Mouse (Mus musculus) hindbrain, postnatal 0 days (tissue): ENCODE measurements around the gene AI854703. TPM values are rescaled to one million over a fixed set of nuclear protein-coding genes. Genes with fewer than 3 reads are reported as not detected.

Experiments used
- ATAC-seq: fragments of 200-750 bp; cut with Nextera tagmentation; 2 replicates; pipeline ENCODE4 v1.8.0; 2017; ENCODE audit warnings: mild to moderate bottlenecking, moderate TSS enrichment, moderate library complexity
- DNase-seq: peaks from one replicate; pipeline ENCODE4 v3.0.0-alpha.2; 2015; ENCODE audit warnings: low spot score
- H3K27ac ChIP-seq: fragments of 300-500 bp; sonication (generic); 2 replicates; pipeline ENCODE4 v1.5.1; 2014; ENCODE audit warnings: mild to moderate bottlenecking
- H3K27me3 ChIP-seq: fragments of 300-500 bp; sonication (generic); 2 replicates; pipeline ENCODE4 v1.6.1; 2014; ENCODE audit warnings: low read length, mixed read lengths; ENCODE audit not compliant: insufficient read depth
- H3K36me3 ChIP-seq: fragments of 300-500 bp; sonication (generic); 2 replicates; pipeline ENCODE4 v1.6.1; 2014; ENCODE audit warnings: low read length, mixed read lengths; ENCODE audit not compliant: insufficient read depth
- H3K4me1 ChIP-seq: fragments of 300-500 bp; sonication (generic); 2 replicates; pipeline ENCODE4 v1.6.1; 2014; ENCODE audit warnings: antibody characterized with exemption, low read length, mixed read lengths; ENCODE audit not compliant: insufficient read depth
- H3K4me2 ChIP-seq: fragments of 300-500 bp; sonication (generic); 2 replicates; pipeline ENCODE4 v1.6.1; 2014; ENCODE audit warnings: low read depth, mild to moderate bottlenecking, low read length, moderate library complexity, mixed read lengths
- H3K4me3 ChIP-seq: fragments of 300-500 bp; sonication (generic); 2 replicates; pipeline ENCODE4 v1.5.1; 2014; ENCODE audit warnings: low read length
- H3K9ac ChIP-seq: fragments of 300-500 bp; sonication (generic); replicated peaks from 2 replicates; pipeline ENCODE4 v1.6.1; 2014; ENCODE audit warnings: mild to moderate bottlenecking, low read length, moderate library complexity, mixed read lengths
- H3K9me3 ChIP-seq: fragments of 300-500 bp; sonication (generic); 2 replicates; pipeline ENCODE4 v1.6.1; 2016; ENCODE audit warnings: low read length, mixed read lengths
- CTCF ChIP-seq: IDR thresholded peaks from 2 replicates; pipeline ENCODE4 v1.5.1; 2016; ENCODE audit warnings: antibody characterized with exemption, control low read depth, low read depth
- WGBS: fragments of 180-500 bp; shearing (Covaris S2); extraction: QIAGEN DNeasy Blood & Tissue Kit; methylation state at CpG from one replicate; pipeline ENCODE4 v1.1.7; 2014; 5-methylcytosine and 5-hydroxymethylcytosine counted together
- polyA plus RNA-seq: library from polyadenylated mRNA; unstranded; fragments of >200 nt; fragmentation: Nextera tagmentation; extraction: Ambion mirVana; gene quantifications from 2 replicates; pipeline ENCODE4 v1.2.1, GENCODE M21; 2015
- total RNA-seq: library from RNA; depleted of rRNA; stranded (reverse); fragments of >200 nt; gene quantifications from 2 replicates; pipeline ENCODE4 v1.2.3, GENCODE M21; 2014; rRNA removed

Gene AI854703
- total and polyA plus RNA-seq, 2 experiments from 2014 or later, result 29.3 to 54.9 TPM

DNA sequence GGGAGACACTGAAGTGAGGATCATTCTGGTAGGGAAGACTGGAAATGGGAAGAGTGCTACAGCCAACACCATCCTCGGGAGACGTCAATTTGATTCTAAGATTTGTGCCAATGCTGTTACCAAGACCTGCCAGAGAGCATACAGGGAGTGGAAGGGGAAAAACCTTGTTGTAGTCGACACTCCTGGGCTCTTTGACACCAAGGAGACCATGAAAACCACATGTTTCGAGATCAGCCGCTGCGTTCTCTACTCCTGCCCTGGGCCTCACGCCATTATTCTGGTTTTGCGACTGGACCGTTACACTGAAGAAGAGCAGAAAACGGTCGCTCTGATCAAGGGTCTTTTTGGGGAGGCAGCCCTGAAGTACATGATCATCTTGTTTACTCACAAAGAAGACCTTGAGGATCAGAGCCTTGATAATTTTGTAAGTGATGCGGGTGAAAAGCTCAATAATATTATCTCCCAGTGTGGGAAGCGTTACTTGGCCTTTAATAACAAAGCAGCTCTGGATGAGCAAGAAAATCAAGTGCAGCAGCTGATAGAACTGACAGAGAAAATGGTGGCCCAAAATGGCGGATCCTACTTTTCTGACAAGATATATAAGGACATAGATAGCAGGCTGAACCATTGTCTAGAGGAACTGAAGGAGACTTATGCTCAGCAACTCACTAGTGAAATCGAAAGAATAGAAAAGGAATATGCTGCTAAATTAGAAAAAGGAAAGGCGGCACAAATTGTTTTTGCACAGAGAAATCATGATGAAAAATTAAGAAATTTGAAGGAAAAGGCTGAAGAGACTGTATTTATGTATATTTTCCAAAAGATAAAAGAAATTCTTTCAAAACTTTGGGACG lies 51.2 kb downstream of the AI854703 start:
- no peak for TF ChIP-seq CTCF
- no peaks in the 10 kb centered on the region for H3K4me1 ChIP-seq
- WGBS, result 92% methylated on average over 17 of the region's 17 CpGs
- no peak overlapping the region for H3K4me2 ChIP-seq
- no peaks in the 10 kb centered on the region for H3K36me3 ChIP-seq
- H3K4me3 ChIP-seq, result no peak overlapping the region
- DNase-seq (no peak), ATAC-seq (no peak)
- H3K27me3 ChIP-seq, result no peaks in the 10 kb centered on the region
- H3K27ac ChIP-seq, result no peak overlapping the region
- no peaks in the 10 kb centered on the region for H3K9me3 ChIP-seq
- no peak overlapping the region for H3K9ac ChIP-seq

DNA sequence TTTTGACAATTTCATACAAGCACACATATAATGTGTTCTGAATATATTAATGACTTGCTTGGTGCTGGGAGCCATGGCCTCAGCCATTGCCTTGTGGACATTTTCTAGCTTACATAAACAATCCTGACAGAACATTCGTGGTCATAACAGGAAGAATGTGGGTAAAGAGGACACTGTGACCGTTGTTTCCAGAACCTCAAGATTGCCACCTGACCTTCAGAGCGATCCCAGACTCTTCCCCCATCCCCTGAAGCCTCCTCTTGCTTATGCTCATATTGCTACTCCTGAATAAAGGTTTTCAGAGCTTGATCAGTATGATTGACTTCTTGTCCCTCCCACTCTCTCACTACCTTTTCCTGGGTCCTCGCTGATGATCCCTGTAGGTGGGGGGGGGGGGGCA lies 51.8 kb downstream of the AI854703 start:
- TF ChIP-seq CTCF, result no peak
- H3K27ac ChIP-seq, result no peak overlapping the region
- H3K4me2 ChIP-seq, result no peak overlapping the region
- ATAC-seq, result no peak
- H3K4me1 ChIP-seq, result no peaks in the 10 kb centered on the region
- H3K9ac ChIP-seq, result no peak overlapping the region
- DNase-seq, result no peak
- H3K9me3 ChIP-seq, result no peaks in the 10 kb centered on the region
- H3K36me3 ChIP-seq, result no peaks in the 10 kb centered on the region
- H3K27me3 ChIP-seq, result no peaks in the 10 kb centered on the region
- 86% methylated on average over 4 of the region's 4 CpGs for WGBS
- H3K4me3 ChIP-seq, result no peak overlapping the region

DNA sequence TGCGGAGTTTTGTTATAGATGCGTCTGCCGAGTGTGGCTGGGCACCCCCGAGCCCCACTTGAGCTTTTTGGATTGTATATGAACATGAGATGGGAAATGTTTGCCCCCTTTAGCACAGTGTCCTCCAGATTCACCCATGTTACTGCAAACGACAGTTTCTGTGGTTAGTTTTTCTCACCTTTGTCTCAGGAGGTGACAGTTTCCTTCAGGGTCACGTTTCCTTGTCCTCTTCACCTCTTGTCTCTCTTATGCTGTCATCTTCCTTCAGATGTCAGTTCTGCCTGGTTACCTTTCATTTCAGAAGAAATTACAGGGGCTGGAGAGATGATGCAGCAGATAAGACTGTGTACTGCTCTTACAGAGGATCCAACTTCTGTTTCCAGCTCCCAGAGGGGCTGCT lies 53.1 kb downstream of the AI854703 start:
- Histone ChIP-seq H3K9me3 (no peaks in the 10 kb centered on the region), H3K27me3 (no peaks in the 10 kb centered on the region), H3K9ac (no peak overlapping the region), H3K4me1 (no peaks in the 10 kb centered on the region), H3K27ac (no peak overlapping the region), H3K4me3 (no peak overlapping the region), H3K36me3 (no peaks in the 10 kb centered on the region), H3K4me2 (no peak overlapping the region)
- TF ChIP-seq CTCF, result no peak
- no peak for DNase-seq
- 89% methylated on average over 6 of the region's 6 CpGs for WGBS
- no peak for ATAC-seq

DNA sequence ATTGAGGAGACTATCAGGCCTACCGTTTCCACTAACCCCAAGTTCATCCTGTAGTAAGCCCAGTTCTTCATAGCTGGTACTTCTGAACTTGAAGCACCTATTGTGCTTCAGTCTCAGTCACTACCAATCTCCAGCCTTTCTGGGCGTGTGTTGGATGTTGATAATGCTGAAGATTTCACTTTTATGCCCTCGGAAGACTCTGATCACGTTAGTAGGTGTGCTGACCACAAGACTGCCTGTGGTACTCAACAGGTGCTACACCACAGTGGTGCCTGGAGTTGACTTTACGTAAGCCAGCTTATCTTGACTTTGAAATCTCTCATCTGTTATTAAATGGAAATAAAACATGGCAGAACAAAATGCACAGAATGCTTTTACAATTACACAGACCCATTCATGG lies 53.9 kb downstream of the AI854703 start:
- H3K27me3 ChIP-seq, result no peaks in the 10 kb centered on the region
- H3K36me3 ChIP-seq, result no peaks in the 10 kb centered on the region
- no peak overlapping the region for H3K4me2 ChIP-seq
- ATAC-seq (no peak), DNase-seq (no peak)
- no peak overlapping the region for H3K4me3 ChIP-seq
- no peak for TF ChIP-seq CTCF
- H3K9ac ChIP-seq, result no peak overlapping the region
- 87% methylated on average over 5 of the region's 5 CpGs for WGBS
- H3K9me3 ChIP-seq, result no peaks in the 10 kb centered on the region
- no peaks in the 10 kb centered on the region for H3K4me1 ChIP-seq
- H3K27ac ChIP-seq, result no peak overlapping the region

DNA sequence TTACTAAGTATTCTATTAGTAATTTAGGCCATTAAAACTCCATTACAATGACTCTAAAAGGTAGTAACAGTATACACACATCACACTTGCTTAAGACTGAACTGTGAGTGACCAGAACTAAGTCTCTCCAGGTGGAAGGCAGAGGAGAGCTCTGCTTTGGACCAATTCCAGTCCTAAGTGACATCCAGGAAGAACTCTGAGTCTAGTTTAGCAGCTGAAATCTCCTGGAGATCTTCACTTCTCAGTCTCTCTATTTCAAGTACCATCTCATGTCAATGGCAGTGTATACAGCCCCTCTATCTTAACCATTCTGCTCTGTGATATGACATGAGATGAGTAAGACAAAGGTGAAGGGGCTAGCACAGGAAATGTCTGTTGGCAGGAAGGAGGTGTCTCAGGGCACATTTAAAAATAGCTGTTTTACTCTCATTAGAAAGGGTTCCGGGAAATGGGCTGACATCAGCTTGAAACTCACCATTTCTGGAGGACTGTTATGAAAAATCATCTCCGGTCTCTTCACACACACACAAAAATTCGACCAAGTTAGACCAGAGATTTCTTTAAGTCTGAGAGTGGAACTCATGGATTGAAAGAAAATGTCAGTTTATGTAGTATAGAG lies 55.0 kb downstream of the AI854703 start:
- H3K4me1 ChIP-seq, result no peaks in the 10 kb centered on the region
- no peak overlapping the region for H3K9ac ChIP-seq
- no peaks in the 10 kb centered on the region; the same call in 1 of the 2 replicates for H3K27me3 ChIP-seq
- ATAC-seq, result no peak
- no peak overlapping the region for H3K4me2 ChIP-seq
- WGBS, result 77% methylated on average over 3 of the region's 3 CpGs
- DNase-seq, result no peak
- H3K36me3 ChIP-seq, result no peaks in the 10 kb centered on the region
- H3K4me3 ChIP-seq, result no peak overlapping the region
- no peak overlapping the region for H3K27ac ChIP-seq
- TF ChIP-seq CTCF, result no peak
- H3K9me3 ChIP-seq, result no peaks in the 10 kb centered on the region

DNA sequence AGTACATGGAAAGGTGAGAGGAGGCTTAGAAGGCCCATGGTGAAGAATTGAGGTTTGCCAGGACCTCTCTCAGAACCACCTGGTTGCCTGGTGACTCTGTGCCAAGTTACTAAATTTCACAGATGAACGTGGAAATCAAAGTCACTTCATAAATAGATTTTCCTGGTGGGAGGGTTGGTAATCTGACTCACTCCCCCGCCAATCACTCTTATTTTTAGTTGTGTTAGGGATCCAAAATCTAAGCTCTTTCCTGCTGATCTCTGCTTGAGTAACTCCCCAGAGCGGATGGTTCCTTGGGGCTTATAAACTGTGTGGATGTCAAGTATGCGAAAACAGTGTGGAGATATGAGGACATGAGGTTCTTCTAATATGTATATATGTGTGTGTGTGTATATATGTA lies 55.7 kb downstream of the AI854703 start:
- TF ChIP-seq CTCF, result no peak
- H3K27me3 ChIP-seq, result no peaks in the 10 kb centered on the region; the same call in 1 of the 2 replicates

More for the DNA sequence above, 55.7 kb downstream of the AI854703 start:
- ATAC-seq (no peak), DNase-seq (no peak)
- H3K36me3 ChIP-seq, result no peaks in the 10 kb centered on the region
- WGBS, result 75% methylated on average over 4 of the region's 4 CpGs
- H3K4me2 ChIP-seq, result no peak overlapping the region
- no peaks in the 10 kb centered on the region for H3K9me3 ChIP-seq
- no peak overlapping the region for H3K4me3 ChIP-seq
- no peak overlapping the region for H3K27ac ChIP-seq
- H3K4me1 ChIP-seq, result no peaks in the 10 kb centered on the region
- no peak overlapping the region for H3K9ac ChIP-seq

Other genes with a start within 250 kb of the AI854703 start
- 38.4 and 49.8 TPM in 2 replicates for gene Krba1, start 231.2 kb upstream of the AI854703 start, total RNA-seq
- gene Krba1, start 231.2 kb upstream of the AI854703 start, polyA plus RNA-seq, result 19.1 and 20.5 TPM in 2 replicates
- 27.5 and 61.1 TPM in 2 replicates for gene Zfp467, start 180.9 kb upstream of the AI854703 start, total RNA-seq
- gene Zfp467, start 180.9 kb upstream of the AI854703 start, polyA plus RNA-seq, result 39.1 and 39.4 TPM in 2 replicates
- 0.73 and 0.86 TPM in 2 replicates for gene Sspo, start 178.5 kb upstream of the AI854703 start, total RNA-seq
- 0.10 and 0.38 TPM in 2 replicates for gene Sspo, start 178.5 kb upstream of the AI854703 start, polyA plus RNA-seq
- gene Atp6v0e2, start 89.1 kb upstream of the AI854703 start, total RNA-seq, result 407 and 443 TPM in 2 replicates
- 446 and 455 TPM in 2 replicates for gene Atp6v0e2, start 89.1 kb upstream of the AI854703 start, polyA plus RNA-seq
- gene Lrrc61, start 72.0 kb upstream of the AI854703 start, total RNA-seq, result 32.0 and 50.1 TPM in 2 replicates
- 14.2 and 15.7 TPM in 2 replicates for gene Lrrc61, start 72.0 kb upstream of the AI854703 start, polyA plus RNA-seq
- gene Rarres2, start 54.0 kb upstream of the AI854703 start, total RNA-seq, result 2.7 and 4.3 TPM in 2 replicates
- 10.0 and 10.4 TPM in 2 replicates for gene Rarres2, start 54.0 kb upstream of the AI854703 start, polyA plus RNA-seq
- gene Gm45021, start 37.2 kb upstream of the AI854703 start, total RNA-seq, result not detected in 2 replicates
- gene Gm45021, start 37.2 kb upstream of the AI854703 start, polyA plus RNA-seq, result not detected in 2 replicates
- 83.1 and 86.9 TPM in 2 replicates for gene Repin1, start 32.9 kb upstream of the AI854703 start, total RNA-seq
- gene Repin1, start 32.9 kb upstream of the AI854703 start, polyA plus RNA-seq, result 40.6 and 41.2 TPM in 2 replicates
- gene Gm44965, start 32.8 kb upstream of the AI854703 start, total RNA-seq, result not detected in 2 replicates
- 0.54 TPM in 1 of 2 replicates, not detected in the other for gene Gm44965, start 32.8 kb upstream of the AI854703 start, polyA plus RNA-seq
- 11.6 and 13.5 TPM in 2 replicates for gene Zfp775, start 24.7 kb upstream of the AI854703 start, total RNA-seq
- 7.2 and 8.8 TPM in 2 replicates for gene Zfp775, start 24.7 kb upstream of the AI854703 start, polyA plus RNA-seq
- gene Gimap8, start 20.5 kb downstream of the AI854703 start, total RNA-seq, result 0.72 and 1.3 TPM in 2 replicates
- 0.40 and 0.49 TPM in 2 replicates for gene Gimap8, start 20.5 kb downstream of the AI854703 start, polyA plus RNA-seq
- 2.1 and 2.4 TPM in 2 replicates for gene Gimap9, start 49.4 kb downstream of the AI854703 start, total RNA-seq
- gene Gimap9, start 49.4 kb downstream of the AI854703 start, polyA plus RNA-seq, result 1.2 and 2.0 TPM in 2 replicates
- gene Gimap4, start 57.8 kb downstream of the AI854703 start, total RNA-seq, result 0.78 and 1.6 TPM in 2 replicates
- gene Gimap4, start 57.8 kb downstream of the AI854703 start, polyA plus RNA-seq, result 0.56 and 0.66 TPM in 2 replicates
- gene Gimap6, start 81.5 kb downstream of the AI854703 start, total RNA-seq, result 3.5 and 5.7 TPM in 2 replicates
- gene Gimap6, start 81.5 kb downstream of the AI854703 start, polyA plus RNA-seq, result 6.7 and 7.1 TPM in 2 replicates
- gene Gm28053, start 91.8 kb downstream of the AI854703 start, total RNA-seq, result not detected in 2 replicates
- gene Gm28053, start 91.8 kb downstream of the AI854703 start, polyA plus RNA-seq, result not detected in 2 replicates
- not detected in 2 replicates for gene Gimap7, start 91.9 kb downstream of the AI854703 start, total RNA-seq
- not detected in 2 replicates for gene Gimap7, start 91.9 kb downstream of the AI854703 start, polyA plus RNA-seq
- gene Gimap1, start 112.3 kb downstream of the AI854703 start, total RNA-seq, result 4.1 and 4.5 TPM in 2 replicates
- 2.8 and 3.7 TPM in 2 replicates for gene Gimap1, start 112.3 kb downstream of the AI854703 start, polyA plus RNA-seq
- gene Gimap5, start 119.4 kb downstream of the AI854703 start, total RNA-seq, result 0.68 and 5.1 TPM in 2 replicates
- gene Gimap5, start 119.4 kb downstream of the AI854703 start, polyA plus RNA-seq, result 1.9 and 2.4 TPM in 2 replicates
- not detected in 2 replicates for gene Gimap3, start 144.1 kb downstream of the AI854703 start, total RNA-seq
- gene Gimap3, start 144.1 kb downstream of the AI854703 start, polyA plus RNA-seq, result not detected in 2 replicates
- gene Tmem176a, start 214.2 kb downstream of the AI854703 start, total RNA-seq, result 27.2 and 45.4 TPM in 2 replicates
- gene Tmem176a, start 214.2 kb downstream of the AI854703 start, polyA plus RNA-seq, result 35.8 and 40.1 TPM in 2 replicates
- 81.9 and 108 TPM in 2 replicates for gene Tmem176b, start 214.7 kb downstream of the AI854703 start, total RNA-seq
- 148 and 152 TPM in 2 replicates for gene Tmem176b, start 214.7 kb downstream of the AI854703 start, polyA plus RNA-seq
- gene Aoc1, start 246.1 kb downstream of the AI854703 start, total RNA-seq, result 0.42 TPM in 1 of 2 replicates, not detected in the other
- gene Aoc1, start 246.1 kb downstream of the AI854703 start, polyA plus RNA-seq, result 0.06 and 0.11 TPM in 2 replicates